Mouse (Mus musculus) neutrophil, adult 65 days (primary cell): ENCODE results near the gene Dzip1. TPM values are rescaled to one million over a fixed set of nuclear protein-coding genes. Genes with fewer than 3 reads are reported as not detected.

Experiments used
- total RNA-seq: library from RNA; stranded (reverse); gene quantifications from 2 replicates; pipeline ENCODE4 v1.2.4, GENCODE M21; 2023

The Dzip1 gene
- not detected in 2 replicates for total RNA-seq

GRCm38 (mm10) chr14:118924673-118925615 is at the start of gene Dzip1:
Dzip1 (minus strand) TSS chr14:118925460.

GRCm38 (mm10) chr14:118937533-118938492 is 12.6 kb upstream of the Dzip1 start, which contains the start of gene Dnajc3:
Dnajc3 (plus strand) TSS chr14:118937976.

Other genes starting within 250 kb of the Dzip1 start
- 23.7 and 35.3 TPM in 2 replicates for gene Abcc4, start 219.2 kb downstream of the Dzip1 start, total RNA-seq
- gene Cldn10, start 137.6 kb downstream of the Dzip1 start, total RNA-seq = not detected in 2 replicates
- 23.4 and 26.6 TPM in 2 replicates for gene Dnajc3, start 12.5 kb upstream of the Dzip1 start, total RNA-seq
- not detected in 2 replicates for gene Uggt2, start 174.0 kb upstream of the Dzip1 start, total RNA-seq
- gene Hs6st3, start 212.9 kb upstream of the Dzip1 start, total RNA-seq = not detected in 2 replicates